Comparison of ENCODE assay signal across 1 mouse cellular context in genomic region chr2:132252542-132253528, GRCm38 (mm10).
A peak's percentile ranks its signal among the peaks of the same experiment; 100 is the strongest.
TF ChIP-seq lines count a peak whose summit lies in the region.

Pcna (minus strand) TSS chr2:132253314.

TF ChIP-seq in MEL, 35 proteins besides CTCF, POLR2A, EP300 and RAD21 (continued from another document):
- TF ChIP-seq MEF2A (IDR thresholded peaks at IDR 0.05; ENCODE audit: extremely low read depth, insufficient replicate concordance, low read depth, low read length, poor library complexity, severe bottlenecking) (no peak), POLR2AphosphoS2 (IDR thresholded peaks at IDR 0.05; ENCODE audit: low read length) (peak; percentile 98), BHLHE40 (IDR thresholded peaks at IDR 0.05; ENCODE audit: borderline replicate concordance, low read depth, low read length) (no peak)
